Mouse (Mus musculus): ENCODE measurements around the gene Hrh1. TPM values are rescaled to one million over a fixed set of nuclear protein-coding genes. Genes with fewer than 3 reads are reported as not detected.
A peak's percentile ranks its signal among the peaks of the same experiment; 100 is the strongest.

The Hrh1 gene
- polyA plus RNA-seq, 1 experiment from 2014 or later: 0.47 TPM

- WGBS: 88% methylated on average over 3 of the region's 3 CpGs
- no peaks in the 10 kb centered on the region for H3K4me1 ChIP-seq (replicated peaks; ENCODE audit: control insufficient read depth, insufficient read depth, low read length)
- H3K4me3 ChIP-seq (ENCODE audit: low read depth, low read length): no peak overlapping the region
- H3K27ac ChIP-seq (ENCODE audit: low read depth, low read length): no peak overlapping the region
- no peaks in the 10 kb centered on the region; the same call in 1 of the 2 replicates for H3K9me3 ChIP-seq (ENCODE audit: control insufficient read depth, low read length)
- no peak overlapping the region for H3K9ac ChIP-seq (ENCODE audit: low read length)
- ATAC-seq (replicated peaks; ENCODE audit: low FRiP score): no peak
- no peaks in the 10 kb centered on the region for H3K27me3 ChIP-seq (ENCODE audit: control insufficient read depth, insufficient read depth, low read length)
- no peak for DNase-seq (ENCODE audit: low spot score)
- H3K36me3 ChIP-seq (ENCODE audit: control insufficient read depth, insufficient read depth, low read length): no peaks in the 10 kb centered on the region
- no peak overlapping the region for H3K4me2 ChIP-seq (ENCODE audit: low read depth, low read length, severe bottlenecking)
Observed at GRCm38 (mm10) chr6:114457299-114457698, 59.6 kb downstream of the Hrh1 start.

DNA sequence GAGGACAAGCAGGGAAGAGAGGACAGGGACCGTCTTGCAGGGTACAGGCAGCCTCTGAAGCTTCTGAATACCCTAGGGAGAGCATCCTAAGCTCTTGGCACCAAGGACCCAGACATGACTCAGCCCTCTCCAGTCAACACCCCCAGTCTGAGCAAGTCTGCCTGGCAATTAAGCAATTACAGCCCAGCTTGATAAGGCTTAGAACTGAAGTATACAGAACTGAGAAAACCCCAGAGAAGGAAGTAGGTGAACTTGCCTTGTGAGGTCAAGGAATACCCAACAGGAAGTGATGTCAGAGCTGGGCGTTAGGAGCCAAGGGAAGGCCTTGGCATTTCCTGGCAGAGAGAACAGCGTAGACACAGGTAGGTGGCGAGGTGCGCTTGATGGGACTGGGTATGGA is 60.5 kb downstream of the Hrh1 start:
- H3K27ac ChIP-seq (ENCODE audit: low read depth, low read length): no peak overlapping the region
- H3K4me1 ChIP-seq (replicated peaks; ENCODE audit: control insufficient read depth, insufficient read depth, low read length): no peaks in the 10 kb centered on the region
- no peak overlapping the region for H3K4me3 ChIP-seq (ENCODE audit: low read depth, low read length)
- ATAC-seq (replicated peaks; ENCODE audit: low FRiP score): no peak
- H3K9ac ChIP-seq (ENCODE audit: low read length): no peak overlapping the region
- H3K4me2 ChIP-seq (ENCODE audit: low read depth, low read length, severe bottlenecking): no peak overlapping the region
- H3K27me3 ChIP-seq (ENCODE audit: control insufficient read depth, insufficient read depth, low read length): no peaks in the 10 kb centered on the region
- 88% methylated on average over 5 of the region's 5 CpGs for WGBS
- no peaks in the 10 kb centered on the region for H3K36me3 ChIP-seq (ENCODE audit: control insufficient read depth, insufficient read depth, low read length)
- no peaks in the 10 kb centered on the region; the same call in 1 of the 2 replicates for H3K9me3 ChIP-seq (ENCODE audit: control insufficient read depth, low read length)
- no peak for DNase-seq (ENCODE audit: low spot score)

DNA sequence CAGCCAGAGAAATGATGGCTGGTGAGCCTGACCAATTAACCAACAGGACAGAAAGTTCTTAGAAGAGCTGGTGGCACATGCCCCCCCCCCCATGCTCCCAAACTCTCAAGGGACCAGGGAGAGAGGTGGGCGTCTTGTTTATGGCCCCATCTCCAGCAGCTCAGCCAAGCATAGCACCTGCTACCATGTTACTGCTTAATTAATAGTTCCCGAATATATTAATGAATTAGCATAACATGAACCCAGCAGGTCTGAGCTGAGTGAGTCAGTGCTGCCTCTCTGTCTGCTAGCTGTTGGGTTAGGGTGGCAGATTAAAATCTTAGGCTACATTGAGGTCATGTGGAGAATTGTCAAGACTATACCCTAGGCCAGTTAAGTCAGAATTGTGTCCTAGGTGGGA is 62.2 kb downstream of the Hrh1 start:
- Histone ChIP-seq H3K36me3 (ENCODE audit: control insufficient read depth, insufficient read depth, low read length) (no peaks in the 10 kb centered on the region), H3K4me1 (replicated peaks; ENCODE audit: control insufficient read depth, insufficient read depth, low read length) (no peaks in the 10 kb centered on the region), H3K4me2 (ENCODE audit: low read depth, low read length, severe bottlenecking) (no peak overlapping the region), H3K27me3 (ENCODE audit: control insufficient read depth, insufficient read depth, low read length) (no peaks in the 10 kb centered on the region), H3K9me3 (ENCODE audit: control insufficient read depth, low read length) (no peaks in the 10 kb centered on the region; the same call in 1 of the 2 replicates), H3K9ac (ENCODE audit: low read length) (no peak overlapping the region), H3K4me3 (ENCODE audit: low read depth, low read length) (no peak overlapping the region), H3K27ac (ENCODE audit: low read depth, low read length) (no peak overlapping the region)
- DNase-seq (ENCODE audit: low spot score) (no peak), ATAC-seq (replicated peaks; ENCODE audit: low FRiP score) (no peak)
- whole genome bisulfite sequencing: 83% methylated on average over 2 of the region's 2 CpGs

DNA sequence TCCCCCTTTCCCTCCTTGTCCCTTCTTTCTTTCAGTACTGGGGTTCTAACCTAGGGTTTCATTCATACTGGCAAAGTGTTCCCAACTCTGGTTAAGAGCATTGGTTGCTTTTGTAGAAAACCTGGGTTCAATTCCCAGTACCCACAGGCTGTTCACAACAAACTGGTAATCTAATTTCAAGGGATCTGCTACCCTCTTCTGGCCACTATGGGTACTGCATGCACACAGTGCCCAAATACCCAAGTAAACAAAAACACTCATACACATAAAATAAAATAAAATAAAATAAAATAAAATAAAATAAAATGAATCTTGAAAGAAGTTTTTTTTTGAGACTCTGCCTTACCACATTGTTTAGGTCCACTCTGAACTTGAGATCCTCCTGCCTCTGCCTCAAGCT is 63.8 kb downstream of the Hrh1 start:
- Histone ChIP-seq H3K9ac (ENCODE audit: low read length) (no peak overlapping the region), H3K27ac (ENCODE audit: low read depth, low read length) (no peak overlapping the region), H3K4me2 (ENCODE audit: low read depth, low read length, severe bottlenecking) (no peak overlapping the region), H3K9me3 (ENCODE audit: control insufficient read depth, low read length) (no peaks in the 10 kb centered on the region; the same call in 1 of the 2 replicates), H3K4me3 (ENCODE audit: low read depth, low read length) (no peak overlapping the region), H3K27me3 (ENCODE audit: control insufficient read depth, insufficient read depth, low read length) (no peaks in the 10 kb centered on the region), H3K4me1 (replicated peaks; ENCODE audit: control insufficient read depth, insufficient read depth, low read length) (no peaks in the 10 kb centered on the region), H3K36me3 (ENCODE audit: control insufficient read depth, insufficient read depth, low read length) (no peaks in the 10 kb centered on the region)
- DNase-seq (ENCODE audit: low spot score): no peak
- ATAC-seq (replicated peaks; ENCODE audit: low FRiP score): no peak

GRCm38 (mm10) chr6:114462747-114463146 is 65.0 kb downstream of the Hrh1 start:
- no peaks in the 10 kb centered on the region for H3K36me3 ChIP-seq (ENCODE audit: control insufficient read depth, insufficient read depth, low read length)
- no peaks in the 10 kb centered on the region; the same call in 1 of the 2 replicates for H3K9me3 ChIP-seq (ENCODE audit: control insufficient read depth, low read length)
- H3K4me2 ChIP-seq (ENCODE audit: low read depth, low read length, severe bottlenecking): no peak overlapping the region
- ATAC-seq (replicated peaks; ENCODE audit: low FRiP score): no peak
- no peaks in the 10 kb centered on the region for H3K27me3 ChIP-seq (ENCODE audit: control insufficient read depth, insufficient read depth, low read length)
- no peak overlapping the region for H3K4me3 ChIP-seq (ENCODE audit: low read depth, low read length)
- DNase-seq (ENCODE audit: low spot score): peak; percentile 60
- no peaks in the 10 kb centered on the region for H3K4me1 ChIP-seq (replicated peaks; ENCODE audit: control insufficient read depth, insufficient read depth, low read length)
- WGBS: 23% methylated on average over 4 of the region's 4 CpGs
- H3K27ac ChIP-seq (ENCODE audit: low read depth, low read length): no peak overlapping the region
- H3K9ac ChIP-seq (ENCODE audit: low read length): no peak overlapping the region

GRCm38 (mm10) chr6:114473541-114473940 is 75.8 kb downstream of the Hrh1 start:
- Histone ChIP-seq H3K36me3 (ENCODE audit: control insufficient read depth, insufficient read depth, low read length) (no peaks in the 10 kb centered on the region), H3K27ac (ENCODE audit: low read depth, low read length) (no peak overlapping the region)
- 52% methylated on average over 5 of the region's 5 CpGs for WGBS

DNA sequence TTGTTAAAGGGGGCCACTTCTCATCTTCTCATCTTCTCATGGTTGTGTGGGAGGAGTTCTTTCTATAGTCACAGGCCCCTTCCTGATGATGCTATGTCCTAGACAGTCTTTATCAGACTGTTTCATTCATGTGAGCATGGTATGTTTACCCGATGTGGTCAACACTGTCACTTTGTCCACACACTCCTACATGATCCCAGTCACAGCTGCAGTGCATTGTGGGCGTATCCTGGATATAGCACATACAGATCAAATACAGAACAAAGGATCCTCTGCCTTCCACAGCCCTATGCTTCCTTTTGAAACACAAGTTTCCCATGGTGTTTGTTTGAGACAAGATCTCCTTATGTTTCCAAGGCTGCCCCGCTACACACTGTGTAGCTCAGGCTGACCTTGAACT is 76.3 kb downstream of the Hrh1 start:
- no peak for ATAC-seq (replicated peaks; ENCODE audit: low FRiP score)
- no peaks in the 10 kb centered on the region for H3K9me3 ChIP-seq (ENCODE audit: control insufficient read depth, low read length)
- H3K9ac ChIP-seq (ENCODE audit: low read length): no peak overlapping the region
- WGBS: 90% methylated on average over 3 of the region's 3 CpGs
- no peak overlapping the region for H3K4me2 ChIP-seq (ENCODE audit: low read depth, low read length, severe bottlenecking)
- no peaks in the 10 kb centered on the region for H3K27me3 ChIP-seq (ENCODE audit: control insufficient read depth, insufficient read depth, low read length)
- no peaks in the 10 kb centered on the region for H3K36me3 ChIP-seq (ENCODE audit: control insufficient read depth, insufficient read depth, low read length)
- H3K27ac ChIP-seq (ENCODE audit: low read depth, low read length): no peak overlapping the region
- no peak for DNase-seq (ENCODE audit: low spot score)
- no peak overlapping the region for H3K4me3 ChIP-seq (ENCODE audit: low read depth, low read length)
- 0 out of 2 replicates have a peak, but pooled peaks cover 3% of the 10 kb centered on the region for H3K4me1 ChIP-seq (replicated peaks; ENCODE audit: control insufficient read depth, insufficient read depth, low read length)

More at GRCm38 (mm10) chr6:114473541-114473940, 75.8 kb downstream of the Hrh1 start:
- no peaks in the 10 kb centered on the region for H3K9me3 ChIP-seq (ENCODE audit: control insufficient read depth, low read length)
- no peak overlapping the region for H3K4me3 ChIP-seq (ENCODE audit: low read depth, low read length)
- no peak for ATAC-seq (replicated peaks; ENCODE audit: low FRiP score)
- no peak for DNase-seq (ENCODE audit: low spot score)
- H3K27me3 ChIP-seq (ENCODE audit: control insufficient read depth, insufficient read depth, low read length): no peaks in the 10 kb centered on the region
- no peak overlapping the region for H3K9ac ChIP-seq (ENCODE audit: low read length)
- 0 out of 2 replicates have a peak, but pooled peaks cover 3% of the 10 kb centered on the region for H3K4me1 ChIP-seq (replicated peaks; ENCODE audit: control insufficient read depth, insufficient read depth, low read length)
- no peak overlapping the region for H3K4me2 ChIP-seq (ENCODE audit: low read depth, low read length, severe bottlenecking)

GRCm38 (mm10) chr6:114474911-114475310 is 77.2 kb downstream of the Hrh1 start:
- no peaks in the 10 kb centered on the region for H3K27me3 ChIP-seq (ENCODE audit: control insufficient read depth, insufficient read depth, low read length)
- H3K4me3 ChIP-seq (ENCODE audit: low read depth, low read length): no peak overlapping the region
- DNase-seq (ENCODE audit: low spot score): no peak
- ATAC-seq (replicated peaks; ENCODE audit: low FRiP score): no peak
- 89% methylated on average over 4 of the region's 4 CpGs for WGBS
- H3K9ac ChIP-seq (ENCODE audit: low read length): no peak overlapping the region
- no peaks in the 10 kb centered on the region for H3K36me3 ChIP-seq (ENCODE audit: control insufficient read depth, insufficient read depth, low read length)
- H3K4me2 ChIP-seq (ENCODE audit: low read depth, low read length, severe bottlenecking): no peak overlapping the region
- H3K27ac ChIP-seq (ENCODE audit: low read depth, low read length): no peak overlapping the region
- 0 out of 2 replicates have a peak, but pooled peaks cover 3% of the 10 kb centered on the region for H3K4me1 ChIP-seq (replicated peaks; ENCODE audit: control insufficient read depth, insufficient read depth, low read length)
- H3K9me3 ChIP-seq (ENCODE audit: control insufficient read depth, low read length): no peaks in the 10 kb centered on the region

DNA sequence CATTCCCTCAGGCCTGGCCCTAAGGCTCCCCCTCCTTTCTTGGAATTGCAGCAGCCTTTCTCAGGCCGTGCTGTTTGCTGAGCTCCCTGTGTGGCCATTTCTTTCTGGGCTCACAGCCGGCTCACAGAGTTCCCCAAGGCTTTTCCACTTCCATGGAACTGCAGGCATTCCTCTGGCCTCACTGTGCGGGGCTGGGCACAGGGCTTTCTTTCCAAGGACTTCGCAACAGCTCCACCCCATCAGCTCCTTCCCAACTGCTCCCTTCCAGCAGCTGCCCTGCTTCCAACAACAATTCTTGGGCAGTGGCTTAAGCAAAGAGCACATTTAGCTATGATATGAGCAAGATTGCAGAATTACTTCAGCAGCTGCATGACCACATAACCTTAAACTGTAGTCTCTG is 81.0 kb downstream of the Hrh1 start:
- Histone ChIP-seq H3K9ac (ENCODE audit: low read length) (no peak overlapping the region), H3K27ac (ENCODE audit: low read depth, low read length) (no peak overlapping the region), H3K4me1 (replicated peaks; ENCODE audit: control insufficient read depth, insufficient read depth, low read length) (no peaks in the 10 kb centered on the region), H3K36me3 (ENCODE audit: control insufficient read depth, insufficient read depth, low read length) (no peaks in the 10 kb centered on the region), H3K27me3 (ENCODE audit: control insufficient read depth, insufficient read depth, low read length) (no peaks in the 10 kb centered on the region), H3K4me2 (ENCODE audit: low read depth, low read length, severe bottlenecking) (no peak overlapping the region), H3K9me3 (ENCODE audit: control insufficient read depth, low read length) (no peaks in the 10 kb centered on the region), H3K4me3 (ENCODE audit: low read depth, low read length) (no peak overlapping the region)
- ATAC-seq (replicated peaks; ENCODE audit: low FRiP score): no peak
- WGBS: 26% methylated on average over 4 of the region's 4 CpGs
- DNase-seq (ENCODE audit: low spot score): no peak
